Mouse (Mus musculus) embryo, embryonic 11 days (tissue): ENCODE results near the gene Ush1g.

Source experiments
- DNase-seq: peaks from one replicate; pipeline ENCODE4 v3.0.0-alpha.2; 2015

Gene Ush1g

DNA sequence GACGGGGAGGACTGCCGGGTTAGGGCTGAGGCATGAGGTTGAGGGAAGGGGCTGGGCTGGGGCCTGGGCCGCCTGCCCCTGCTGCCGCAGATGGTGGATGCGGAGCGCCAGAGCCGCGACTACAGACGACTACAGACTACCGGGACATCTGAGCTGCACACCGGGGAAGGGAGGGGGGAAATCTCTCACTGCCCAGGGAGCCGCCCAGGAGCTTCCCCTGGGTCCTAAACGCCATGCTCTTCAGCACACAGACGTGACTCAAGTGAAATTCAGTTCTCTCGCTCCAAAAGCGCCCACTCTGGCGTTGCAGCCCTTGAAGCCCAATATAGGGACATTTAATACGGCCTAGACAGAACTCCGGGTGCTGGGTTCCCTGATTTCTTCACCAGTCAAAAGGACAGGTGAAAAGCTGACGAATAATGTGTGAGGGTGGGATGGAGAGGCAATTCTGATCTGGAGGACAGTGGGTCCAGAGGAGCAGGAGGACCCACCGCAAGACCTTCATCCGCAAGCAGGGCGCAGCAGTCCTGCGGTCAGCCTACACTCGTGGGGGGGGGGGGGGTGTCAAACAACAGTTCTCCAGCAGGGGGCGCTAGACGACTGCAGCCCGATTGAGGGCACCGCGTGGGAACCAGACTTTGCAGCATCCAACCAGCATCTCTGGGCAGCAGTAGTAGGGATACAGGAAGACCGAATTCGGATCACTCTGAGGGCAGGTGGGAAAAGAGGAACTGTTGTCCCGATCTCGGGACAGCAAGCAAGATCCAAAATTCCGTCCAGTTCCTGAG, at the start of gene Ush1g:
Gene Ush1g, minus strand, starts transcription at position 136 of the 788 bp plus-strand sequence.
- peak; percentile 84 for DNase-seq

- DNase-seq: no peak
Measured at GRCm38 (mm10) chr11:115371354-115371753, 49.5 kb upstream of the Ush1g start.

DNA sequence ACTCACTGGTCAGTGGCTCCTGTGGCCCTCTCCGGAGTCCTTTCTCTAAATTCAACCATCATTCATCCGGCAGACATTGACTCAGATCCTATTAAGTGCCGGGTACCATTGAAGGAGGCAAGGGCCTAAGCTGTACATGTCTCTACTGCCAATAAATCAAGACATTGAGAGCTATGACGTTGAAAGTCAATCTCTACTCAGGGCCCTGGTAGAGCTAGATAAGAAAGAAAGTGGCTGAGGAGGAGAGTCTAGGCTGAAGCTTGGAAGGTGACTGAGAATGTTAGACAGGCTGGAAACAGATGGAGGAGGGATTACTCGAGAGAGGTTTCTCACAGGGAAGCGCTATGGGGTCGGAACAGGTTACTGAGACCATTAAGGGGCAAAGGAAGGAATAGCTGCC, 48.5 kb upstream of the Ush1g start:
- no peak for DNase-seq

- peak; percentile 86 for DNase-seq
Measured at GRCm38 (mm10) chr11:115367395-115367944, 45.6 kb upstream of the Ush1g start, which contains the start of gene Hid1. Gene Hid1 (minus strand): TSS chr11:115367756.

GRCm38 (mm10) chr11:115366706-115367394, 45.0 kb upstream of the Ush1g start:
- DNase-seq: peak; percentile 49

GRCm38 (mm10) chr11:115366039-115366705, 44.3 kb upstream of the Ush1g start:
- no peak for DNase-seq

GRCm38 (mm10) chr11:115364136-115364535, 42.3 kb upstream of the Ush1g start:
- DNase-seq: no peak

- DNase-seq: no peak
Measured at GRCm38 (mm10) chr11:115359726-115360125, 37.9 kb upstream of the Ush1g start.

DNA sequence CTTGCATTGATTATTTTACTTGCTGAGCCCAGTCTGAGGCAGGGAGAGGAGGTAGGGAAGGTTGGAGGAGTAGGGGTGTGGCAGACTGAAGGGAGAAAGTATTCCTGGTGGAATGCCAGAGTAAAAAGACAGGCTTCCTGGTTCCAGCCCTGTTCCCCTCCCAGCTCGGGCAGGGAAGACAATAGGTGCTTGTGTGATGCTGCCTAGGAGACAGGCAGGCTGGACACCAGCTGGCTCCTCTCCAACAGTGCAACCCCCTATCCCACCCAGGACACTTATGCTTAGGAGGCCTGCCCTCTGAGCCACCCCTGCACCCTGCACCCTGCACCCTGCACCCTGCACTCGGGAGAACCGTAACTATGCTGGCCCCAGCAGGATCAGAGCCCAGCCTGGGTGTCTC, 37.5 kb upstream of the Ush1g start:
- DNase-seq: no peak

DNA sequence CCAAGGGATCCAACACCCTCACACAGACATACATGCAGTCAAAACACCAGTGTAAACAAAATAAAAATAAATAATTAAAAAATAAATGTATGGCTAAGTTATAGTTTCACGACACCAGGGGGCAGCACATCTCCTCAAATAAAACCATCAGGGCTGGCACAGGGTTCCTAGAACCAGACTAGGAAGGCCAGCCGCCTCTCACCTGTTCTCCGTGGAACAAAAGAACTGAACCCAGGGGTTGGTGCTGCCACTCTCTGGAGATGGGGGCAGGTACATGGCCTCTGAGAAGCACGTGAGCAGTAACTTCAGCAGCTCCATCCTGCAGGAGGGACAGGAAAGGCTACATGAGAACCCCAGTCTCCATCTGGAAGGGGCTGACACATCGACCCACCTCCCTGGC, 36.6 kb upstream of the Ush1g start:
- DNase-seq: peak; percentile 88

DNA sequence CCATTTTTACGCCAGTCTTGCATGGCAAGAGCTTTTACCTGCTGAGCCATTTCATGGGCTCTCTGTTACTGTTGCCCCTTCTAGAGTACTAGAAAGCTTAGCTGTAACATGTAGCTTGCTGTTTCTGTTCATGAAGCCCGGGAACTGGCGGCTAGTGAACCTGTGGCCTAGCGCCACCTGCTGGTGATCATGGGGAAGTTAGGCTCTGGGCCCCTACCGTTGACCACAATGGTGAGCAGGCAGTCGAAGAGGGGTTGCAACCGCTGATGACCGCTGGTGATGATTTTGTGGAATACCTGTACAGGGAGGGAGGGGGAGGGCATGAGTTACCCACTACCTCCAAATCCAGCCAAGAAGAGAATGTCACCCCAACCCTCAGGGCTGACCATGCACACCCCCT, 32.3 kb upstream of the Ush1g start:
- DNase-seq: peak; percentile 87

GRCm38 (mm10) chr11:115353375-115353774, 31.5 kb upstream of the Ush1g start:
- no peak for DNase-seq

DNA sequence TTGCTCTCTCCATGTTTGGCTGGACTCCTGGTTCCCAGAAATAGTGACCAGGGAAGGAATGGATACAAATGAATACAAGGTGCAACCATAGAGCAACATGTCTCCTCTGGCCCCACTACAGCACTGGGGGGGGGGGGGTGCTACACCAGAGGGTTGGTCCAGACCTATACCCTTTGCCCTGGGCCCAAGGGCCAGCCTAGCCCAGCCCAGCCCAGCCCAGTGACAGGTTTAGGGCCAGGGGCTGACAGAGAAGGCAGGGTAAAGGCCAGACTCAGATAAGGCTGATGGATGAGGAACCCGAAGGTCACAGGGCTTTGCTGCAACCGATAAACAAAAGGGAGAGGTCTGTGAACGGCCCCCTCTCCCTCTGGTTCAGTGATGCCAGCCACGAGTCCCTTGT, 28.1 kb upstream of the Ush1g start:
- DNase-seq: no peak

GRCm38 (mm10) chr11:115348681-115349248, 26.9 kb upstream of the Ush1g start:
- no peak for DNase-seq

DNA sequence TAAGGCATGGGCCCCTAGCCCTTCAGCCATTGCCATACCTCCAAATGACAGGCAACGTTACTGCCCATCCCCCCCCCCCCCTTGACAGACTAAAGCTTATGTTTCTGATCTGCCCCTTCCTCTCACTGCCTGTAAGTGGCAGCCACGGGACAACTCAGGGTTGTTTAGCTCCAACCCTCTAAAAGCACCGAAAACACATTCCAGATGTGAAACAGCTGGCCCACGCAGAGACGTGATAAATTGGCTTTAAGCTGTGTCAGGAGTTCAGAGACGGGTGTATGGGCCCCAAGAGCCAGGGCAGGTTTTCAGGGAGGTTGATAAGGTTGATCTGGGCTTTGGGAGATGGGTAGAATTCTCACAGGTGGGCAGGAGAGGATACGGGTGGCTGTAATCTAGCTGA, 23.7 kb upstream of the Ush1g start:
- DNase-seq: peak; percentile 78

- DNase-seq: no peak
Measured at GRCm38 (mm10) chr11:115344967-115345366, 23.1 kb upstream of the Ush1g start.

DNA sequence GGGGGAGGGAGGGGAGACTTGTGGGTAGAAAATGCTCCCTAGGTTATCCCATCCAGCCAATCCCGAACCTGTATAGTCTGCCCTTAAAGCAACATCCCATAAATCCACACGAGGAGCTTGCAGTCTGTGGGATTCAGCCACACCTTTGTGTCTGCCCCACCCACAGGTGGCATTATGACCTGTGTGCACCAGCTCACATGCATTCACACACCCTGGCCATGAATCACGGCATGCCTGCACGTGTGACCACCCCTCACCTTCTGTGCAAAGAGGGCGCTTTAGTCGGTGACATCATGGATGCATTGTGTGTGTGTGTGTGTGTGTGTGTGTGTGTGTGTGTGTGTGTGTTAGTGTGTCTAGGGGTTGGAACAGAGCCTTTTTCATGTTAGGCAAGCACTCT, 20.0 kb upstream of the Ush1g start:
- no peak for DNase-seq

- DNase-seq: no peak
Measured at GRCm38 (mm10) chr11:115341246-115341645, 19.4 kb upstream of the Ush1g start.

DNA sequence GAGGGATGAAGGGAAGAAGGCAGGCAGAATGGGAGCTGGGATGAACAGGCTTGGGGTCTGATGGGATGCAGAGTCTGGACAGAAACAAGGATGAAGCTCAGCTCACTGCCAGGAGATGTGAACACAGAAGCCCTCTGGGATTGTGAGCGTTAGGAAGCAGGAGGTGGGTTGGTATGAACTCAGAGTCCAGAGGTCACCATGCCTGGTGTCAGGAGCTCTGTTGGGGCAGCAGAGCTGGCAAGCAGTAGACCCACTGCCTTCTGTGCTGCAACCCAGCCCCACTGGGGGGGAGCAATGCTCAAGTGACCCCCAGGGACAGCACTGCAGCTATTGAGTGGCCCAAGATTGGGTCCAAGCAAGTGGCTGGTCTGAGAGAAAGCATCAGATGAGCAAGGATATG, 16.0 kb upstream of the Ush1g start:
- no peak for DNase-seq

DNA sequence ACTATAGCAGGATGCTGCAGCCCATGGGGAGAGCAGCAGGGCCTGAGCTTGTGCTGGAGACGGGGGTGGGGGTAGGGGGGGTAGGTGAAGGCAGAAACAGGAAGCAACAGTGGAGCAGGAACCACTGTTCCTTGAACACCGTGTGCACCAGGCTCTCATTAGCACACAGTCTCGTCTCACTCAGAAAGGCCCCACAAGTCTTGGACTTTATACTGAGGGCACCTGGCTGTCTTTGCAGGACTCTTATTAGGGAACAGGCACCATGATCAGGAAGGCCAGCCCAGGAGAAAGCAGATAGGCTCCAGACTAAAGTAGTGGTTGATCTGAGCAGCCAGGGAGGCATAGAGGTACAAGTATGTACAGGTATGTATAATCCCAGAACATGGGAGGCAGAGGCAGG, 15.5 kb upstream of the Ush1g start:
- no peak for DNase-seq

GRCm38 (mm10) chr11:115336115-115336514, 14.3 kb upstream of the Ush1g start:
- peak; percentile 53 for DNase-seq

- DNase-seq: no peak
Measured at GRCm38 (mm10) chr11:115335223-115335622, 13.4 kb upstream of the Ush1g start.

GRCm38 (mm10) chr11:115334531-115334930, 12.7 kb upstream of the Ush1g start, which contains the start of gene Otop3:
Gene Otop3 (plus strand): TSS chr11:115334731.
- DNase-seq: peak; percentile 47
